Mouse (Mus musculus) lung, postnatal 0 days (tissue): ENCODE measurements at regions not wholly inside any gene's neighbourhood (a gene's known extent, or its start where the extent isn't known, plus 50 kb on each side); places are given as distances from the start of the nearest gene placed in this dataset.
A peak's percentile ranks its signal among the peaks of the same experiment; 100 is the strongest.

Experiments used
- ATAC-seq: fragments of 200-750 bp; cut with Nextera tagmentation; 2 replicates; pipeline ENCODE4 v1.8.0; 2017; ENCODE audit warnings: moderate library complexity
- DNase-seq: peaks from one replicate; pipeline ENCODE4 v3.0.0-alpha.2; 2016; ENCODE audit warnings: low spot score
- H3K27ac ChIP-seq: fragments of 300-500 bp; sonication (generic); 2 replicates; pipeline ENCODE4 v1.5.1; 2014; ENCODE audit warnings: antibody characterized with exemption, mild to moderate bottlenecking, low read length, mixed read lengths
- H3K27me3 ChIP-seq: fragments of 300-500 bp; sonication (generic); replicated peaks from 2 replicates; pipeline ENCODE4 v1.6.1; 2014; ENCODE audit warnings: low read length, mixed read lengths; ENCODE audit not compliant: insufficient read depth
- H3K36me3 ChIP-seq: fragments of 300-500 bp; sonication (generic); 2 replicates; pipeline ENCODE4 v1.6.1; 2014; ENCODE audit warnings: low read length, mixed read lengths; ENCODE audit not compliant: insufficient read depth
- H3K4me1 ChIP-seq: fragments of 300-500 bp; sonication (generic); 2 replicates; pipeline ENCODE4 v1.6.1; 2014; ENCODE audit warnings: antibody characterized with exemption, low read depth, low read length, mixed read lengths; ENCODE audit not compliant: insufficient read depth
- H3K4me2 ChIP-seq: fragments of 300-500 bp; sonication (generic); replicated peaks from 2 replicates; pipeline ENCODE4 v1.6.1; 2014; ENCODE audit warnings: low read depth, mild to moderate bottlenecking, low read length, moderate library complexity, mixed read lengths
- H3K4me3 ChIP-seq: fragments of 300-500 bp; sonication (generic); 2 replicates; pipeline ENCODE4 v1.5.1; 2014; ENCODE audit warnings: low read depth, low read length
- H3K9ac ChIP-seq: fragments of 300-500 bp; sonication (generic); replicated peaks from 2 replicates; pipeline ENCODE4 v1.6.1; 2014; ENCODE audit warnings: low read depth, mild to moderate bottlenecking
- H3K9me3 ChIP-seq: fragments of 300-500 bp; sonication (generic); 2 replicates; pipeline ENCODE4 v1.6.1; 2016; ENCODE audit warnings: low read length, mixed read lengths
- CTCF ChIP-seq: IDR thresholded peaks from 2 replicates; pipeline ENCODE4 v1.5.1; 2016; ENCODE audit warnings: antibody characterized with exemption, mild to moderate bottlenecking
- EP300 ChIP-seq: IDR thresholded peaks from 2 replicates; pipeline ENCODE4 v1.6.1; 2016; ENCODE audit warnings: antibody characterized with exemption, mild to moderate bottlenecking, control low read depth
- WGBS: fragments of 180-500 bp; shearing (Covaris S2); extraction: QIAGEN DNeasy Blood & Tissue Kit; methylation state at CpG from one replicate; pipeline ENCODE4 v1.1.7; 2014; 5-methylcytosine and 5-hydroxymethylcytosine counted together

- H3K9me3 ChIP-seq: no peaks in the 10 kb centered on the region
- TF ChIP-seq EP300 (no peak), CTCF (no peak)
- no peak overlapping the region for H3K4me2 ChIP-seq
- H3K27ac ChIP-seq: no peak overlapping the region
- DNase-seq (peak; percentile 9), ATAC-seq (peak; percentile 21; the same call in 1 of the 2 replicates)
- H3K4me3 ChIP-seq: no peak overlapping the region
- H3K36me3 ChIP-seq: no peaks in the 10 kb centered on the region
- H3K9ac ChIP-seq: no peak overlapping the region
- H3K4me1 ChIP-seq: no peaks in the 10 kb centered on the region
- H3K27me3 ChIP-seq: no peaks in the 10 kb centered on the region
Observed at GRCm38 (mm10) chr7:95720083-95720482, 451.0 kb upstream of the Tenm4 start.

DNA sequence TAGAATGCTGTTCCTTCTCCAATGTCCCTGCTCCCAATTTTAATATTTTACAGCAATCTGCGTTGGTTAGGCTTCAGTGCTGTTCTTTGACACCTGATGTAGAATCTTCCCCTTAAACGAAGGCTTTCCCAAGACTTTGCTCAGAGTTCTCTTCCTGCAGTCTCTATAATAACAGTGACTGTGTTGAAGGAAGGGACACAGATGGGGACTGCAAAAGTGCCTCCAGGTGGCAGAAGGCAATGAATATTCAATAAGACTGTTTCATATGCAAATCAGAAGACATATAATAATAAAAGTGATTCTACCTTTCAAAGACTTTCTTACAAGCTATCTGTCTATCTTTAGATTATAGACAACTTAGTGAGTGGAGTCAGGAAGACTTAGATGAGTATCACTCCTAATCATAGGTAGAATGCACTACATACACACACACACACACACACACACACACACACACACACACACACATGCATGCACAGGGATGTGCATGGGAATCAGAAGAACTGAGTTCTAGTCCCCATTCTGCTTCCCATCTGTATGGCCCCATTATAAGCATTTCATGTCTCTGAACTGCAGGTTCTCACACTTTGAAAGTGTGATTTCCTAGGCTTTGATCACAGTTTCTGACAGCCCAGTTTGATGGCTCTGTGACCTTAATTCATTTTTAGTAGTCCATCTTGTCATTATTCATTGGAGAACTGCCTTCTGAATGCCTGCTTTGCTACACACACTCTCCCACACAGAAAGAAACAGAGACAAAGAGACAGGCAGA lies 445.1 kb upstream of the Tenm4 start:
- ATAC-seq (no peak), DNase-seq (no peak)
- TF ChIP-seq EP300: no peak
- TF ChIP-seq CTCF: no peak
- H3K27me3 ChIP-seq: no peaks in the 10 kb centered on the region
- H3K4me2 ChIP-seq: no peak overlapping the region
- 74% methylated on average over 2 of the region's 2 CpGs for WGBS
- H3K4me1 ChIP-seq: no peaks in the 10 kb centered on the region
- no peaks in the 10 kb centered on the region for H3K9me3 ChIP-seq
- no peaks in the 10 kb centered on the region for H3K36me3 ChIP-seq
- H3K4me3 ChIP-seq: no peak overlapping the region
- no peak overlapping the region for H3K27ac ChIP-seq
- H3K9ac ChIP-seq: no peak overlapping the region

- TF ChIP-seq CTCF (no peak), EP300 (no peak)
- H3K36me3 ChIP-seq: no peaks in the 10 kb centered on the region
- H3K9me3 ChIP-seq: no peaks in the 10 kb centered on the region
- ATAC-seq (no peak), DNase-seq (no peak)
- 89% methylated on average over 1 of the region's 1 CpGs for WGBS
- no peaks in the 10 kb centered on the region for H3K4me1 ChIP-seq
- H3K9ac ChIP-seq: no peak overlapping the region
- H3K27ac ChIP-seq: no peak overlapping the region
- H3K27me3 ChIP-seq: no peaks in the 10 kb centered on the region
- no peak overlapping the region for H3K4me3 ChIP-seq
- H3K4me2 ChIP-seq: no peak overlapping the region
Observed at GRCm38 (mm10) chr7:95733807-95734206, 437.2 kb upstream of the Tenm4 start.

- H3K9ac ChIP-seq: no peak overlapping the region
- no peak for DNase-seq
- no peaks in the 10 kb centered on the region for H3K36me3 ChIP-seq
- no peaks in the 10 kb centered on the region for H3K9me3 ChIP-seq
- no peaks in the 10 kb centered on the region for H3K4me1 ChIP-seq
- WGBS: 67% methylated on average over 5 of the region's 5 CpGs
- no peak overlapping the region for H3K4me2 ChIP-seq
- no peak overlapping the region for H3K27ac ChIP-seq
- TF ChIP-seq EP300: no peak
- no peak for TF ChIP-seq CTCF
- H3K27me3 ChIP-seq: no peaks in the 10 kb centered on the region
- H3K4me3 ChIP-seq: no peak overlapping the region
- no peak for ATAC-seq
Observed at GRCm38 (mm10) chr7:95734587-95734986, 436.5 kb upstream of the Tenm4 start.

DNA sequence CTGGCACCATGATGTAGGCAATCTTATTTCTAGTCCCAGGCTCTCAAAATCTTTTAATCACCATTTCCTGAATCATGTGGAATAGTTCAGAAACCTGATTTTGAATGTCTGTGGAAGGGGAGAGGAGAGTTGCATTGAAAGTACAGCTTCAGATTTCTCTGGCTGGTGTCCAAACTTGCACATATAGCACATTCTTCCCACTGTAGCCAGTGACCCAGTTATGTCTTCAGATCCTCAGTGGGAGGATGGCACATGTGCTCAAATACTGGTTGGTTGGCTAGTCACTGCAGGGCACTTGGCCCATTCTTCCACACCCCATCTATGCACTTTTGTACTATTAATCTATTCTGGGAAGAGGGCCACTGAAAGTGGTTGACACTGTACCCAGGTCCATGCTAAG lies 434.3 kb upstream of the Tenm4 start:
- no peak overlapping the region for H3K9ac ChIP-seq

GRCm38 (mm10) chr7:95738725-95739245 lies 432.3 kb upstream of the Tenm4 start:
- Histone ChIP-seq H3K9ac (no peak overlapping the region), H3K9me3 (no peaks in the 10 kb centered on the region), H3K4me1 (no peaks in the 10 kb centered on the region), H3K36me3 (no peaks in the 10 kb centered on the region), H3K27ac (no peak overlapping the region), H3K4me3 (no peak overlapping the region), H3K4me2 (no peak overlapping the region), H3K27me3 (no peaks in the 10 kb centered on the region)
- WGBS: 60% methylated on average over 2 of the region's 2 CpGs
- DNase-seq: no peak
- no peak for TF ChIP-seq EP300
- TF ChIP-seq CTCF: no peak
- ATAC-seq: no peak

More for the DNA sequence above, 434.3 kb upstream of the Tenm4 start:
- H3K4me3 ChIP-seq: no peak overlapping the region
- H3K9me3 ChIP-seq: no peaks in the 10 kb centered on the region
- TF ChIP-seq CTCF (no peak), EP300 (no peak)
- no peak overlapping the region for H3K27ac ChIP-seq
- H3K27me3 ChIP-seq: no peaks in the 10 kb centered on the region
- H3K36me3 ChIP-seq: no peaks in the 10 kb centered on the region
- ATAC-seq (no peak), DNase-seq (no peak)
- no peak overlapping the region for H3K4me2 ChIP-seq
- no peaks in the 10 kb centered on the region for H3K4me1 ChIP-seq

- TF ChIP-seq CTCF: no peak
- no peak for TF ChIP-seq EP300
- no peaks in the 10 kb centered on the region for H3K36me3 ChIP-seq
- no peak for ATAC-seq
- H3K4me2 ChIP-seq: no peak overlapping the region
- no peak overlapping the region for H3K27ac ChIP-seq
- H3K4me3 ChIP-seq: no peak overlapping the region
- 81% methylated on average over 5 of the region's 5 CpGs for WGBS
- no peaks in the 10 kb centered on the region for H3K9me3 ChIP-seq
- DNase-seq: no peak
- no peaks in the 10 kb centered on the region for H3K4me1 ChIP-seq
- H3K27me3 ChIP-seq: no peaks in the 10 kb centered on the region
- H3K9ac ChIP-seq: no peak overlapping the region
Observed at GRCm38 (mm10) chr7:95739779-95740178, 431.3 kb upstream of the Tenm4 start.
